Mouse (Mus musculus) G1E (cell line): ENCODE measurements at regions not wholly inside any gene's neighbourhood (a gene's known extent, or its start where the extent isn't known, plus 50 kb on each side); places are given as distances from the start of the nearest gene placed in this dataset.

ENCODE experiments used
- ATAC-seq: 2 replicates; pipeline ENCODE4 v1.8.0; 2016; ENCODE audit warnings: mild to moderate bottlenecking; ENCODE audit not compliant: insufficient number of reproducible peaks, poor library complexity, low FRiP score, severe bottlenecking; ENCODE audit errors: extremely low read depth
- DNase-seq: peaks from one replicate; pipeline ENCODE4 v3.0.0; 2012; ENCODE audit warnings: low spot score
- H3K27me3 ChIP-seq: 2 replicates; pipeline ENCODE4 v1.6.1; 2012; ENCODE audit warnings: mild to moderate bottlenecking, low read length, inconsistent platforms; ENCODE audit not compliant: insufficient read depth
- H3K36me3 ChIP-seq: replicated peaks from 2 replicates; pipeline ENCODE3; 2012; ENCODE audit warnings: mild to moderate bottlenecking, inconsistent platforms
- H3K4me1 ChIP-seq: 2 replicates; pipeline ENCODE4 v1.6.1; 2012; ENCODE audit warnings: low read depth, low read length, inconsistent platforms, mixed read lengths; ENCODE audit not compliant: insufficient read depth
- H3K4me3 ChIP-seq: 2 replicates; pipeline ENCODE4 v1.5.1; 2012; ENCODE audit warnings: low read depth, mild to moderate bottlenecking, inconsistent platforms, low read length, moderate library complexity, mixed read lengths
- H3K9me3 ChIP-seq: replicated peaks from 2 replicates; pipeline ENCODE4 v1.6.1; 2012; ENCODE audit warnings: inconsistent platforms
- CTCF ChIP-seq: IDR thresholded peaks from 2 replicates; pipeline ENCODE4 v1.5.1; 2012; ENCODE audit warnings: low read depth, low read length, inconsistent platforms, mixed read lengths
- GATA1 ChIP-seq: IDR thresholded peaks from 2 replicates; pipeline ENCODE4 v1.6.1; 2012; ENCODE audit warnings: borderline replicate concordance, low read length, inconsistent platforms, mixed read lengths
- GATA2 ChIP-seq: IDR thresholded peaks from 2 replicates; pipeline ENCODE4 v1.6.1; 2012; ENCODE audit warnings: low read depth, low read length, inconsistent platforms, borderline replicate concordance
- POLR2AphosphoS5 ChIP-seq: IDR thresholded peaks from 2 replicates; pipeline ENCODE4 v1.6.1; 2012; ENCODE audit warnings: low read depth, low read length, inconsistent platforms; ENCODE audit not compliant: insufficient replicate concordance
- TAL1 ChIP-seq: conservative IDR thresholded peaks from 2 replicates; pipeline ENCODE4 v1.6.1; 2012; ENCODE audit warnings: low read depth, low read length, inconsistent platforms, mixed read lengths

DNA sequence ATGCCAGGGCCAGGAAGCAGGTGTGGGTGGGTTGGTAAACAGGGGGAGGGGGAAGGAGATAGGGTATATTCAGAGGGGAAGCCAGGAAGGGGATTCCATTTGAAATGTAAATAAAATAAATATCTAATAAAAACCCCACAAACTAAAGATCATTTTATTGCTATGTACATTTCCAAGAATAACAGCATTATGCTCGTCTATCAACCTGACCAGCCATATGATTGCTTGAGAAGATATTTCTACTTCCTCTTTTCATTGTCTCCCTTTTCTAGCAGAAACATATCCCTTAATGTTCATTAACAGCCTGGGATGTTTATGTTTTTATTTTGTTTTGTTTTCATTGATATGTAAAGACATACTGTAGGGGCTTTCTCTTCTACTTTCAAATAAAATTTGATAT is 202.6 kb downstream of the Slitrk5 start:
- Histone ChIP-seq H3K27me3 (no peaks in the 10 kb centered on the region), H3K9me3 (peaks cover 3% of the 10 kb centered on the region; the same call in 1 of the 2 replicates), H3K4me1 (peaks cover 32% of the 10 kb centered on the region), H3K36me3 (no peaks in the 10 kb centered on the region), H3K4me3 (no peak overlapping the region; the same call in 1 of the 2 replicates)
- peak; percentile 64; the same call in 1 of the 2 replicates for TF ChIP-seq TAL1
- no peak for TF ChIP-seq POLR2AphosphoS5
- TF ChIP-seq CTCF: no peak
- no peak for TF ChIP-seq GATA1
- no peak for TF ChIP-seq GATA2
- peak; percentile 98 for ATAC-seq
- DNase-seq: peak; percentile 12

DNA sequence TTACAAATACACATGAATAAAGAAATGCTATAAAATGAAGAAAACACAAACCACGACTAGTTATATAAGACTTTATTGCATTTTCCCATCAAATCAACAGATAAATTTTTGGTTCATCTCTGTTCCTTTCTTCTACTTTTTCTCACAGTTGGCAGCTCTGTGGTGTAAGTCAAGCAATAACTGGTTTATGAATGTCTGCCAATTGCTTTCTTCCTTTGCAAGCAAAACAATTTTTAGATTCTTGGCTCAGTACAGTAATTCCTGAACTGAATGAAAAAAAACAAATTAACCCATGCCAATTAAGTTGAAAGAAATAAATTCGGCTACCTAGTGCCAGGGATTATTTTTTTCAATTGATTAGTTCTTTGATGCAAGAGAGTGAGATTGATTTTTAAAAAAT is 203.1 kb downstream of the Slitrk5 start:
- DNase-seq (no peak), ATAC-seq (no peak)
- Histone ChIP-seq H3K27me3 (no peaks in the 10 kb centered on the region), H3K4me1 (peaks cover 32% of the 10 kb centered on the region), H3K9me3 (peaks cover 3% of the 10 kb centered on the region; the same call in 1 of the 2 replicates), H3K36me3 (no peaks in the 10 kb centered on the region), H3K4me3 (no peak overlapping the region)
- TF ChIP-seq TAL1: no peak

DNA sequence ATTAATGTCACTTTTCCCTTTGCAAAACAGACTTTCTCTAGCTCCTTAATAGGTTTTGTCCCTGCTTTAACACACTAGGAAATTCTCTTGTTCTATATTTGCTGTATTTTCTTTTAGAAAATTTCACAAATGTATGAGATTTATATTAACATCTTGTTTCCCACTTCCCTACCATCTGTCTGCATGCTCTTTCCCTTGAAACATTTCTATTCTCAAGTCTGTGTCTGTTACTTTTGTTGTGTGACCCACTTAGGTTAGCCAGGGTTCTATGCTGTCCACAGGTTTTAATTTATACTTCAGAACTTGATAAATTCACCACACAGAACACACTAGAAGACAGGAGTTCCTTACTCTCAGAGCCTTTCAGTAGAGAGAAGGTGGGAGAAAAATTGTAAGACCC is 209.1 kb downstream of the Slitrk5 start:
- ATAC-seq (no peak), DNase-seq (no peak)
- TF ChIP-seq CTCF: no peak
- TF ChIP-seq POLR2AphosphoS5: no peak
- TF ChIP-seq GATA2: no peak
- TF ChIP-seq TAL1: no peak
- no peak for TF ChIP-seq GATA1
- H3K9me3 ChIP-seq: no peaks in the 10 kb centered on the region
- H3K27me3 ChIP-seq: no peaks in the 10 kb centered on the region
- peaks cover 31% of the 10 kb centered on the region for H3K4me1 ChIP-seq
- no peaks in the 10 kb centered on the region for H3K36me3 ChIP-seq
- no peak overlapping the region for H3K4me3 ChIP-seq

DNA sequence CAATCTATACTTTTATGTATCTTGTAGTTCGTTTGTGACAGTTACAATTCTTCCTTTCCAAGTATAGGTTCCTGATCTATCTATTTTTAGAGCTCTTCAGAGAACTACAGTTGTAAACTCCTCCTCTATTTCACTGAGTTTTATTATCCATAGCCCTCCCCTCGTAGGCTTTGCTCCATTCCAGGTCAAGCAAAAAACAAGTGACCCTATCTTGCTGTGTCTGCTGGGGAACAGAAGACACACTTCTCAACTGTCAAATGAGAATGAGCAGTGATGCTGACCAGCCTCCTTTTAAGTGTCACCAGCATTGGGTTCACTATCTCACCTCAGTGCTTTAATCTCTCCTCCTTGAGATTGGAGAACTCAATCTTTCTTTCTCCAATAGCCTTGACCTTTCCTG is 212.8 kb downstream of the Slitrk5 start:
- no peak overlapping the region for H3K4me3 ChIP-seq
- ATAC-seq: no peak

DNA sequence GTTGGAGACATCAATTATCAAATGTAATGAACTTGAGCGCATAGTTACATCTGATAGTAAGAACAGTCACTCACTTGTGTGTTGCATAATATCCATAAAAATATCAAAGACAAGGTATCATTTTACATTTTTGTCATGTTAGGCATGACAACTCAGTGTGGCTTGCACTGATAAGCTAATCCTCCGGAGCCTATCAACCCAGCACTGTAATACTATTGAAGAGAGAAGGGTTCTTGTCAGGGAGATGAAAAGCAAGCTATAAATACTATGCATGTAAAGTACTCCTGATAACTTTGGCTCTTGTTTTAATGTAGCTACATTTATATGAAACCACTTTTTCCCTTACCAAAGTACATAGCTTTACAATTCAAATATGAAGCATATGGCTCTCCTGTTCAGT is 213.9 kb downstream of the Slitrk5 start:
- peak; percentile 87 for ATAC-seq
- Histone ChIP-seq H3K4me3 (no peak overlapping the region), H3K4me1 (peaks cover 20% of the 10 kb centered on the region), H3K36me3 (no peaks in the 10 kb centered on the region), H3K9me3 (no peaks in the 10 kb centered on the region), H3K27me3 (no peaks in the 10 kb centered on the region)
- DNase-seq: no peak
- TF ChIP-seq GATA2 (no peak), CTCF (no peak), TAL1 (no peak), POLR2AphosphoS5 (no peak), GATA1 (no peak)

More for the DNA sequence above, 212.8 kb downstream of the Slitrk5 start:
- no peak for TF ChIP-seq CTCF
- TF ChIP-seq POLR2AphosphoS5: no peak
- TF ChIP-seq GATA1: no peak
- no peak for TF ChIP-seq GATA2
- no peak for TF ChIP-seq TAL1
- Histone ChIP-seq H3K36me3 (no peaks in the 10 kb centered on the region), H3K27me3 (no peaks in the 10 kb centered on the region), H3K9me3 (no peaks in the 10 kb centered on the region), H3K4me1 (peaks cover 18% of the 10 kb centered on the region)
- no peak for DNase-seq
